Mouse (Mus musculus) E14TG2a.4 (cell line): ENCODE measurements around the gene Gzmk.

ENCODE experiments used
- CTCF ChIP-seq: conservative IDR thresholded peaks from 2 replicates; pipeline ENCODE4 v1.5.1; 2014; ENCODE audit warnings: low read length
- NANOG ChIP-seq: IDR thresholded peaks from 2 replicates; pipeline ENCODE4 v1.6.1; 2014; ENCODE audit warnings: borderline replicate concordance, low read length, mixed read lengths
- POU5F1 ChIP-seq: IDR thresholded peaks from 2 replicates; pipeline ENCODE4 v1.6.1; 2014; ENCODE audit warnings: low read length, borderline replicate concordance

DNA sequence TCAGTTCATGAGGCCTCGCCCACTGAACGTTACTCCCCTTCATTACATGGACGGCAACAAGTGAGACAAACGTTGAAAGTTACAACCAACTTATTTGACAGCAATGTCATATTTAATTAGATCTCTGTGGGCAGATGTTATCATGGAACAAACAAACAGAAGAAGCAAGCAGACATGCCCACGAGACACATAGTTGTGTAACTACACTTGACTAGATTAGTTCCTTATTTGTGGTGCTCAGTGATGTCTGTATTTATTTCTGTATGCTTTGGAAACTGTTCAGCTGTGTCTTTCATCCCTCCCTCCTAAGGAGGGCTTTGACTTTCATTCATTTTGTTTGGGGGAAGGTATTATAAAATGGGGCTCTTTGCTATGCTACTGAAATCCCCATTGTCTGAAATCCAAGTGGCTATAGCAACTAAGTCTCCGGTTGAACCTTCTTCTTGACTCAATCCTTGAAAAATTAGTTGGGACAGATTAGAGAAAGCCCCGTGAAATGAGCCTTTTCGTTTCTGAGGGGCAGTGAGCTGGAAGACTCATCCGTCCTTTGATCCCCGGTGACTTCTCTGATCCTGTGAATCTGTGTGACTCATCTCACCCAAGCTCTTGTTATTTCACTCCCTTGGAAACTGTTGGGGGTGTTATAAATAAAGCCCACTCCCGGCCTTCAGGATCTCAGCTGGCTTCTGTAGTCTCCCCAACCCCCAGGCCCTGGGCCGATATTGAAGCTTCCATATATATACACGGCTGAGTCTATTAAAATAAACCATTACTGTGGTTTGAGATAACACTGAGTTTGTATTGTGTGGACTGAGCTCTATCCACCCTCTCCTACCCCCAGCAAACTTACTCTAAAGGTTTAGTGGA is 28.7 kb downstream of the Gzmk start:
- no peak for TF ChIP-seq CTCF
- no peak for TF ChIP-seq NANOG
- no peak for TF ChIP-seq POU5F1
